Mouse (Mus musculus): ENCODE results near the gene Snrpn.
"Not testable (repeated sequence)": the region's sequence is repeated elsewhere in the genome, so short reads cannot be mapped to it uniquely, and the experiment has no call there.

The Snrpn gene

DNA sequence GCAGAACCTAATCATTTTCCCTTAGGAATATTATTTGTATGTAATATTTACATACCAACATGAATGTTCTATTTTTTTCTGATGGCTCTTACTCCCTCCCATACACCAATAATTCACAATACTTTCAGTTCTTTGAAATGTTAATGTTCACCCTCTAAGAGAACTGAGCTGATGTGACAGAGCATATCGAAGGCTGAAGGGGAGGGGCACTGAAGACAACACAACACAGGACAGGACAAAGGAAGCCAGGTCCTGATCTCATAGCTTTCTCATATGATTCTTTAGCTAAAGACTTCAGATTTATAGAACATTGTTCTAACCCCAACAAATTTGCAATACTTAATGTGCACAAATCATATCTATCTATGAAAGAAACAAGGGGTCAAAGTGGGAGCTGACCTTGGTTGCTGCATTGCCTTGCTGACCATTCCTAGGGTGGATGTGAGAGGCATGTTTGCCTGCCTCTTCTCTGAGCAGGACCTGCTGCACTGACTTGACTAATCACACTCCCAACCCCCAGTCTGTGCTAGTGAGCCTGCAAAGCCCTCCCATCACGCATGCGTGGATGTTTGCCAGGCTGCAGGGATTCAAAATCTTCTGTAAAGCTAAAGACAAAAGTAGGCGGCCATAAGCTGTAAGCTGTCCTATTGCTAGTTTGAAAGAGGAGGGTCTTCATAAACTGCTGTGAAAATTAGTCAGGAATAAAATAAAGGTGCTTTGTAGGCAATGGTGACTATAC is at the start of gene Snrpn:
Snrpn (minus strand) TSS at position 478 of the 739 bp plus-strand sequence.
- no peak for DNase-seq

DNA sequence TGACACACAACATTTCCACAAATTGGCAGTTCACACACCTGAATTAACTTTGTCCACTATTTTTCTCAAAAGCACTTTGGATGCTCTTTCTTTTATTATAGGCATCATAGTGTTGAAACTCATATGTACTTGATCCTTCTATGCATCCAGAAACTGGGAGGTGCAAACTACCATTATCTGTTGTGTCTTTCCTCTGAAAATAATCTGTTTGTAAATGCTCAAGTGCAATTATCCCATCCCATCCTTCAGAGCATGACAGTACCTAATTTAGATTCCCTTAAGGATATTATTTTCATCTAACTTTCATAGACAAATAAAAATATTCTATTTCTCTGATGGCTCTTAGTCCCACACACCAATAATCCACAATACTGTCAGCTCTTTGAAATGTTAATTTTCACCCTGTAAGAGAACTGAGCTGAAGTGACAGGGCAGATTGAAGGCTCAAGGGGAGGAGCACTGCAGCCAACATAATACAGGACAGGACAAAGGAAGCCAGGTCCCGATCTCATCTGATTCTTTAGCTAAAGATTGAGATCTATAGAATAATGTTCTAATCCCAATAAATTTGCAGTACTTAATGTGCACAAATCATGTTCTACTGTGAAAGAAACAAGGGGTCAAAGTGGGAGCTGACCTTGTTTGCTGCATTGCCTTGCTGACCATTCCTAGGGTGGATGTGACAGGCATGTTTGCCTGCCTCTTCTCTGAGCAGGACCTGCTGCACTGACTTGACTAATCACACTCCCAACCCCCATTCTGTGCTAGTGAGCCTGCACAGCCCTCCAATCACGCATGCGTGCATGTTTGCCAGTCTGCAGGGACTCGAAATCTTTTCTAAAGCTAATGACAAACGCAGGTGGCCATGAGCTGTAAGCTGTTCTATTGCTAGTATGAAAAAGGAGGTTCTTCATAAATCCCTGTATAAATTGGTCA is 30.5 kb upstream of the Snrpn start:
- DNase-seq = no peak

DNA sequence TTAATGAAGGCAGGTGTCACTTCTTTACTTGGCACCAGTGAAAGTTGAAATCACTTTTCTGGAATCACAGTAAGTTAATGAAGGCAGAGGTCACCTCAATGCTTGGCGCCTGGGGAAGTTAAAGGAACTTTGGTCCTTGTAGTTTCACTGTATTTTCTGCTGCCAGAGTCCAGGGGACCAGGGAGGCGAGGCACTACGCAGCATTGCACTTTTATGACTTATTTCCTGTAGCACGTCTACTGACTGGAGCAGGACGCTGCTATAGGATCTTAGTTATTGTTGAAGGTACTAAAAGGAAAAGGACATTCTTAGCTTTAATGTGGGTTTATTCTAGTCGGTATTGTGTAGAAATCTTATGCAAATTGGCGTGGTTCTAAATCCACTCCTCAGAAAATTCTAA is 14.7 kb downstream of the Snrpn start:
- DNase-seq = no peak

- not testable (repeated sequence) for DNase-seq
These were observed 16.9 kb downstream of the Snrpn start for GRCm38 (mm10) chr7:60123086-60123624.

GRCm38 (mm10) chr7:60122434-60123085 is 17.5 kb downstream of the Snrpn start:
- no peak for DNase-seq

- DNase-seq = no peak
These were observed 42.7 kb downstream of the Snrpn start for GRCm38 (mm10) chr7:60097154-60097859.

- no peak for DNase-seq
These were observed 63.7 kb downstream of the Snrpn start for GRCm38 (mm10) chr7:60076301-60076700.

- no peak for DNase-seq
These were observed 92.4 kb downstream of the Snrpn start for GRCm38 (mm10) chr7:60047481-60048201.

- no peak for DNase-seq
These were observed 126.8 kb downstream of the Snrpn start for GRCm38 (mm10) chr7:60013186-60013585.

DNA sequence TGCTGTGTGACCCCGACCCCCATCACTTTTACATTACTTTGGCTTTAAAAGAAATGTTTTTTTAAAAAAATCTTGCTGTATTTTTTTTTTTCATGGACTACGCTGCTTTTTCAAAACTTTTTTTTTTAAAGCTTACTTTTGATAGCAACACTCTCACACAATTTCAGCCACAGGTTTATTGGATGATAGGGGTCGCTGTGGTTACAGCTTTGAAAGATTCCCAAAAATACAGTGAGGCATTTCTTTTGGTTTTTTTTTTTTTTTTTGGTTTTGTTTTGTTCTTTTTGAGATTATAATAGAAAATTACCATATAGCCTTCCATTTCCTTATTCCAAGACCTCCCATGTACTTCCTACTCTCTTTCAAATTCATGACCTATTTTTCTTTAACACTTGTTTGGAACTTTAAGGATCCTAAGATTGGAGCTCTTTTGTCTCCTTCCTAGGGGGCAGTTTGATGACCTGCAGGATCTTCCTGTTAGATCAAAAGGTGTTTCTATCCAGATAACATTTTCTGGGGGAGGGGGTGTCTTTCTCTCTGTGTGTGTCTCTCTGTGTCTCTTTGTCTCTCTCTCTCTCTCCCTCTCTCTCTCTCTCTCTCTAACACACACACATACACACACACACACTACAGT is 132.2 kb downstream of the Snrpn start:
- no peak for DNase-seq

DNA sequence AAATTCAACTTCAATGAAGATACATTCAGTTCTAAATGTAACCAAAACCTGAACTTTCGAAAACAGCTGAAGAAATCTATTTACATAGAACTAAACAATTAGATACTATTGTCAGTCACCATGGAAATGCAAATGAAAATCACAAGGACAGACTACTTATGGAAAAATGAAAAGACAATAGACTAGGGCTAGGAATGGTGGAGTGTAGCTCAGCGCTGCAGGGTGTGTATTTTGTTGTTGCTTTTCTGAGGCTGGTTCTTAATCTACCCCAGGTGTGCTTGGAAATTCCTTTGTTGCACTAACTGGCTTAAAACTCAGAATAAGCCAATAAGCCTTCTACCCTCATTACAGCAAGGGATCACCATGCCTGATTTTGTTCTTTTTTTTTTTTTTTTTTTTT is 133.8 kb downstream of the Snrpn start:
- no peak for DNase-seq

DNA sequence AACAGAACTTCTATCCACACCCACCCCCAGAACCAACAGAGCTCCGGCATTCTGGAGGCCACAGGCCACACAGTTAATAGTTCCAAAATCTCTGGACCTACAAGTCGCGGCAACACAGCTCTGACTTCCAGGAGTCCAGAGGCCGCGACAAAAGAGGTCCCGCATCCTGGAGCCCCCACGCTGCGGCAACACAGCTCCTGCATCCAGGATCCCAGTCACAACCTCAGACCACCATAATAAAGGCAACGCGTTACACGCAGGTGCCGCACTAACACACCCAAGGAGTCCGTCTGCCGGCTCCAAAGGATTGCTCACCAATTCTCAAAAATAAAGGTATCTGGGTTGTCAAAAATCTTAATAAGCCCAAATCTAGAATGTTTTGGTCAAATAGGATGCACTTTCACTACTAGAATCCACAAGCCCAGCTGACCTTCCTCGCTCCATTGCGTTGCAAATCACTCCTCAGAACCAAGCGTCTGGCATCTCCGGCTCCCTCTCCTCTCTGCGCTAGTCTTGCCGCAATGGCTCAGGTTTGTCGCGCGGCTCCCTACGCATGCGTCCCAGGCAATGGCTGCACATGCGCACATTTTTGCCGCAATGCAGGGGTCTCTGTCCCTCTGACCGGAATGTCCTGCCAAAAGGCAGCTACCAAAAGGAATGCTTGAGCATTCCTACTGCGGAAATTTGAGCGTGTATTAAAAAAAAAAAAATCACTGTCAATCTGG is 135.3 kb downstream of the Snrpn start, which contains the start of the genes Snurf and Gm38393:
Snurf (minus strand) TSS at position 444 of the 725 bp plus-strand sequence.
Gm38393 (minus strand) TSS at position 459 of the 725 bp plus-strand sequence.
- peak; percentile 73 to 83 for DNase-seq

GRCm38 (mm10) chr7:60003921-60004605 is 136.0 kb downstream of the Snrpn start:
- peak; percentile 2 to 56 for DNase-seq

GRCm38 (mm10) chr7:60003006-60003865 is 136.8 kb downstream of the Snrpn start:
- DNase-seq = no peak

GRCm38 (mm10) chr7:59978646-59979045 is 161.4 kb downstream of the Snrpn start:
- no peak for DNase-seq
